Mouse (Mus musculus) intestine, embryonic 15.5 days (tissue): Measurements from ENCODE around the gene Nid2. TPM values are rescaled to one million over a fixed set of nuclear protein-coding genes. Genes with fewer than 3 reads are reported as not detected.

Experiments used
- ATAC-seq: fragments of 200-750 bp; cut with Nextera tagmentation; 2 replicates; pipeline ENCODE4 v1.8.0; 2017; ENCODE audit warnings: moderate TSS enrichment, moderate library complexity
- H3K27ac ChIP-seq: fragments of 300-500 bp; sonication (generic); 2 replicates; pipeline ENCODE4 v1.5.1; 2015; ENCODE audit warnings: mild to moderate bottlenecking, inconsistent platforms
- H3K27me3 ChIP-seq: fragments of 300-500 bp; sonication (generic); replicated peaks from 2 replicates; pipeline ENCODE4 v1.6.1; 2015; ENCODE audit warnings: inconsistent platforms
- H3K36me3 ChIP-seq: fragments of 300-500 bp; sonication (generic); 2 replicates; pipeline ENCODE4 v1.6.1; 2015; ENCODE audit warnings: inconsistent platforms
- H3K4me1 ChIP-seq: fragments of 300-500 bp; sonication (generic); replicated peaks from 2 replicates; pipeline ENCODE4 v1.6.1; 2015; ENCODE audit warnings: inconsistent platforms
- H3K4me2 ChIP-seq: fragments of 300-500 bp; sonication (generic); replicated peaks from 2 replicates; pipeline ENCODE4 v1.6.1; 2015; ENCODE audit warnings: mild to moderate bottlenecking, inconsistent platforms
- H3K4me3 ChIP-seq: fragments of 300-500 bp; sonication (generic); replicated peaks from 2 replicates; pipeline ENCODE4 v1.5.1; 2015; ENCODE audit warnings: inconsistent platforms
- H3K9ac ChIP-seq: fragments of 300-500 bp; sonication (generic); 2 replicates; pipeline ENCODE4 v1.6.1; 2015; ENCODE audit warnings: inconsistent platforms
- H3K9me3 ChIP-seq: fragments of 300-500 bp; sonication (generic); 2 replicates; pipeline ENCODE4 v1.6.1; 2016; ENCODE audit warnings: inconsistent platforms
- WGBS: fragments of 180-500 bp; shearing (Covaris S2); methylation state at CpG from one replicate; pipeline ENCODE4 v1.1.7; 2015; 5-methylcytosine and 5-hydroxymethylcytosine counted together
- polyA plus RNA-seq: library from polyadenylated mRNA; unstranded; fragments of >200 nt; fragmentation: Nextera tagmentation; extraction: Ambion mirVana; gene quantifications from 2 replicates; pipeline ENCODE4 v1.2.1, GENCODE M21; 2015

The Nid2 gene
- polyA plus RNA-seq, 1 experiment from 2014 or later, result 76.8 TPM

DNA sequence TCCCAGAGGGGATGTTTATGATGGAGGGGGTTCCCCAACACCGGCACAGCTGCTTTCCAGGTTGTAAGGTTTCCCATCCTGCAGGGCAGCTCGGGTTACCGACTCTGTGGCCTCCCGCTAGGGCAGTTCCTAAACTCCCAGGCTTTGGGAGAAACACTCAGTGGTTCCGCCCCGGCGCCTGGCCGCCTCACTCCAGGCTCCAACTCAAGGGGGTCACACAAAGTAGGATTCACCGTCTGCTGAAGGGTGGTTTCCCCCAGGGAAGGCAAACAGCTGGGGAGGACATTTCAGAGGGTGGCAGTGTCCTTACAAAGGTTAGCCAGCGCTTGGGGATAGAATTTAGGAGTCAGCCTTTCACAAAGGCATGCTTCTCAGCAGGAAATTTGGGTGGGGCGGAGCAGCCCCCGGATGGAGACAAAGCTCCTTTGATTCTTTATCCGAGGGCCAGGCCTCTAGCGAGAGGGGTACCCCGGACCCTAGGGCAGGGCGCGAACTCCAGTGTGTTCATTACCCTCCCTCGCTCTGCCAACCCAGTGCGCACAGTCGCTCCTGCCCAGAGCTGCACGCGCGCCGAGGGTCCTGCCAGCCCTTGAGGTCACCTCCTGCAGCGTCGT is 547 bp upstream of the Nid2 start:
- H3K36me3 ChIP-seq, result peaks cover 4% of the 10 kb centered on the region; the same call in 1 of the 2 replicates
- peak overlapping the region; percentile 95 for H3K4me2 ChIP-seq
- 0 out of 2 replicates have a peak, but pooled peaks cover 4% of the 10 kb centered on the region for H3K27me3 ChIP-seq
- no peaks in the 10 kb centered on the region for H3K9me3 ChIP-seq
- H3K27ac ChIP-seq, result peak overlapping the region; percentile 77
- 3% methylated on average over 26 of the region's 26 CpGs for WGBS
- ATAC-seq, result peak; percentile 74
- H3K4me3 ChIP-seq, result peak overlapping the region; percentile 53
- peak overlapping the region; percentile 60 for H3K9ac ChIP-seq
- peaks cover 15% of the 10 kb centered on the region for H3K4me1 ChIP-seq

- Histone ChIP-seq H3K27ac (no peak overlapping the region), H3K27me3 (0 out of 2 replicates have a peak, but pooled peaks cover 4% of the 10 kb centered on the region), H3K9me3 (no peaks in the 10 kb centered on the region), H3K4me3 (peak overlapping the region; percentile 53), H3K4me2 (peak overlapping the region; percentile 95), H3K9ac (peak overlapping the region; percentile 60), H3K36me3 (peaks cover 4% of the 10 kb centered on the region; the same call in 1 of the 2 replicates), H3K4me1 (peaks cover 15% of the 10 kb centered on the region)
- WGBS, result 8% methylated on average over 21 of the region's 21 CpGs
- no peak for ATAC-seq
These were observed 1.2 kb downstream of the Nid2 start for GRCm38 (mm10) chr14:19752276-19752675.

GRCm38 (mm10) chr14:19759277-19760193 is 8.5 kb downstream of the Nid2 start:
- H3K36me3 ChIP-seq, result peaks cover 4% of the 10 kb centered on the region; the same call in 1 of the 2 replicates
- no peak overlapping the region for H3K4me2 ChIP-seq
- H3K4me3 ChIP-seq, result no peak overlapping the region
- H3K9ac ChIP-seq, result no peak overlapping the region
- H3K27ac ChIP-seq, result no peak overlapping the region
- no peak for ATAC-seq
- no peaks in the 10 kb centered on the region for H3K9me3 ChIP-seq
- peaks cover 12% of the 10 kb centered on the region; the same call in 1 of the 2 replicates for H3K4me1 ChIP-seq
- WGBS, result 52% methylated on average over 10 of the region's 10 CpGs
- no peaks in the 10 kb centered on the region for H3K27me3 ChIP-seq

- H3K27me3 ChIP-seq, result no peaks in the 10 kb centered on the region
- ATAC-seq, result no peak
- WGBS, result 44% methylated on average over 7 of the region's 7 CpGs
These were observed 9.7 kb downstream of the Nid2 start for GRCm38 (mm10) chr14:19760721-19761120.

GRCm38 (mm10) chr14:19762014-19762413 is 10.9 kb downstream of the Nid2 start:
- Histone ChIP-seq H3K36me3 (peaks cover 2% of the 10 kb centered on the region; the same call in 1 of the 2 replicates), H3K4me2 (no peak overlapping the region), H3K4me3 (no peak overlapping the region), H3K9me3 (no peaks in the 10 kb centered on the region), H3K9ac (no peak overlapping the region), H3K4me1 (peaks cover 17% of the 10 kb centered on the region; the same call in 1 of the 2 replicates), H3K27me3 (no peaks in the 10 kb centered on the region), H3K27ac (no peak overlapping the region)
- WGBS, result 60% methylated on average over 4 of the region's 4 CpGs
- ATAC-seq, result no peak

More at GRCm38 (mm10) chr14:19760721-19761120, 9.7 kb downstream of the Nid2 start:
- no peak overlapping the region for H3K9ac ChIP-seq
- H3K36me3 ChIP-seq, result peaks cover 2% of the 10 kb centered on the region; the same call in 1 of the 2 replicates
- H3K9me3 ChIP-seq, result no peaks in the 10 kb centered on the region
- peaks cover 12% of the 10 kb centered on the region; the same call in 1 of the 2 replicates for H3K4me1 ChIP-seq
- no peak overlapping the region for H3K4me2 ChIP-seq
- H3K4me3 ChIP-seq, result no peak overlapping the region
- no peak overlapping the region for H3K27ac ChIP-seq

DNA sequence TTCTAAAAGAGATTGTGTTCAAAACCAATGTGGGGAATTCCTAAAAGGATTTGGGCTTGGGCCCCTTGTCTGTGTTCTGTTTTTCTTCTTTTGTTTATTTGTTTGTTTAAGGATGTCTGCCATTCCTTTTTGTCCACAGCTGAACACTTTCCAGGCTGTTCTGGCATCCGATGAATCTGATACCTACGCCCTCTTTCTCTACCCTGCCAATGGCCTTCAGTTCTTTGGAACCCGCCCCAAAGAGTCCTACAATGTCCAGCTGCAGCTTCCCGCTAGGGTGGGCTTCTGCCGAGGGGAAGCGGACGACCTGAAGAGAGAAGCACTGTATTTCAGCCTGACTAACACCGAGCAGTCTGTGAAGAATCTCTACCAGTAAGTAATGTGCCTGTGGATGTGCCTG is 12.5 kb downstream of the Nid2 start:
- ATAC-seq, result no peak
- 47% methylated on average over 8 of the region's 8 CpGs for WGBS
- H3K9ac ChIP-seq, result no peak overlapping the region
- no peak overlapping the region for H3K4me3 ChIP-seq
- H3K4me2 ChIP-seq, result no peak overlapping the region
- H3K4me1 ChIP-seq, result peaks cover 17% of the 10 kb centered on the region; the same call in 1 of the 2 replicates
- no peaks in the 10 kb centered on the region for H3K27me3 ChIP-seq
- H3K9me3 ChIP-seq, result no peaks in the 10 kb centered on the region
- H3K36me3 ChIP-seq, result peaks cover 2% of the 10 kb centered on the region; the same call in 1 of the 2 replicates
- H3K27ac ChIP-seq, result no peak overlapping the region

DNA sequence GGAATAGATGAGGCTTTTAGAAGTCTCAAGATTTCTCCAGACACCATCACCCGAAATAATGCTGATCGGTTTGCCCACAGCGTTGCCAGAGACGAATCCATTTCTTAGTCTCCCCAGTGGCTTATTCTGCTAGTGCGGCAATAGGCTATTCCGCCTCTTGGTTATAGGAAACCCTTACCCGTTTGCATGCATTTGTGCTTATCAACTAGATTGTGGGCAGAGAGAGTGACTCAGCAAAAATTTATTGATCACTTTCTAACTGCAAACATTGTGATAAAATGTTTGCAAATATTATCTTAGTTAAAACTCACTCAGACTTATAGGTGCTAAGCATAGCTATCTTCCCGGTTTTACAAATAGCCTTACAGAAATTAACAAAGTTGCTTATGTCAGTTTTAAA is 13.3 kb downstream of the Nid2 start:
- Histone ChIP-seq H3K9ac (no peak overlapping the region), H3K27ac (no peak overlapping the region), H3K4me3 (no peak overlapping the region), H3K27me3 (no peaks in the 10 kb centered on the region), H3K36me3 (peaks cover 2% of the 10 kb centered on the region; the same call in 1 of the 2 replicates), H3K4me2 (no peak overlapping the region), H3K9me3 (no peaks in the 10 kb centered on the region), H3K4me1 (peaks cover 17% of the 10 kb centered on the region; the same call in 1 of the 2 replicates)
- 75% methylated on average over 8 of the region's 8 CpGs for WGBS
- no peak for ATAC-seq

- Histone ChIP-seq H3K4me3 (no peak overlapping the region), H3K9ac (no peak overlapping the region), H3K4me2 (no peak overlapping the region), H3K4me1 (peaks cover 18% of the 10 kb centered on the region; the same call in 1 of the 2 replicates), H3K9me3 (no peaks in the 10 kb centered on the region), H3K27me3 (no peaks in the 10 kb centered on the region), H3K27ac (no peak overlapping the region), H3K36me3 (peaks cover 2% of the 10 kb centered on the region; the same call in 1 of the 2 replicates)
- 0 out of 2 replicates have a peak, but pooled peaks have one; percentile 19 for ATAC-seq
- WGBS, result 64% methylated on average over 9 of the region's 9 CpGs
These were observed 14.7 kb downstream of the Nid2 start for GRCm38 (mm10) chr14:19765539-19766379.

- Histone ChIP-seq H3K27me3 (no peaks in the 10 kb centered on the region), H3K9ac (no peak overlapping the region), H3K9me3 (no peaks in the 10 kb centered on the region), H3K27ac (no peak overlapping the region), H3K4me2 (no peak overlapping the region), H3K36me3 (peaks cover 2% of the 10 kb centered on the region; the same call in 1 of the 2 replicates), H3K4me1 (peaks cover 18% of the 10 kb centered on the region; the same call in 1 of the 2 replicates), H3K4me3 (no peak overlapping the region)
- 32% methylated on average over 1 of the region's 1 CpGs for WGBS
- peak; percentile 60 for ATAC-seq
These were observed 15.2 kb downstream of the Nid2 start for GRCm38 (mm10) chr14:19766380-19766649.

DNA sequence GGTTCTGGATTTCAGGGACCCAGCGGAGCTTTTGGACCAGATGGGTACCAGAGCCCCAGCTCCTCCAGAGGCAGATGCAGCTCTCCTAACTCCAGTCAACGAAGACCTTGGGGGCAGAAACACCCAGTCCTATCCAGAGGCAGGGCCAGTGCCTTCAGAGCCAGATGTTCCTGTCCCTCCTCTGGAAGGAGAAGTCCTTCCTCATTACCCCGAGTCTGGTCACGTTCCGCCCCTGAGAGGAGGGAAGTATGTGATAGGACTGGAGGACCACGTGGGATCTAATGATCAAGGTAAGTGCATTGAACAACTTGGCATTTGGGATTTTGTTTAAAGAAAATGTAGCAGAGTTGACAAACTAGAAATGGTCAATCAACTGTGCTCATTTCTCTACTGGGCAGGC is 17.6 kb downstream of the Nid2 start:
- WGBS, result 90% methylated on average over 6 of the region's 6 CpGs
- Histone ChIP-seq H3K9me3 (no peaks in the 10 kb centered on the region), H3K4me3 (no peak overlapping the region), H3K9ac (no peak overlapping the region), H3K4me1 (peaks cover 11% of the 10 kb centered on the region; the same call in 1 of the 2 replicates), H3K4me2 (no peak overlapping the region), H3K27ac (no peak overlapping the region), H3K36me3 (peaks cover 2% of the 10 kb centered on the region; the same call in 1 of the 2 replicates), H3K27me3 (no peaks in the 10 kb centered on the region)
- ATAC-seq, result no peak

- Histone ChIP-seq H3K36me3 (peaks cover 2% of the 10 kb centered on the region; the same call in 1 of the 2 replicates), H3K9ac (no peak overlapping the region), H3K4me2 (no peak overlapping the region), H3K9me3 (no peaks in the 10 kb centered on the region), H3K27me3 (no peaks in the 10 kb centered on the region), H3K27ac (no peak overlapping the region), H3K4me3 (no peak overlapping the region), H3K4me1 (peaks cover 11% of the 10 kb centered on the region; the same call in 1 of the 2 replicates)
- ATAC-seq, result no peak
- WGBS, result 52% methylated on average over 6 of the region's 6 CpGs
These were observed 18.6 kb downstream of the Nid2 start for GRCm38 (mm10) chr14:19769441-19770200.
